Mouse (Mus musculus) CH12F3 (cell line): ENCODE measurements around the gene Cltrn.

Experiments used
- in situ Hi-C: fragments of 300-500 bp; cut with MboI; formaldehyde crosslinking; loops from 2 replicates; pipeline ENCODE4 v1.14.3; 2020; ENCODE audit warnings: low sequenced_read_pairs

The Cltrn gene

GRCm38 (mm10) chrX:164135304-164135818, 46.7 kb downstream of the Cltrn start:
- in situ Hi-C loops = no loop called here

- in situ Hi-C loops = no loop called here
Measured at GRCm38 (mm10) chrX:164139032-164139431, 50.4 kb downstream of the Cltrn start, which contains the start of gene Ace2. Ace2 (plus strand) TSS chrX:164139332.

GRCm38 (mm10) chrX:164145463-164146250, 57.0 kb downstream of the Cltrn start:
- in situ Hi-C loops = no loop called here

- in situ Hi-C loops = no loop called here
Measured at GRCm38 (mm10) chrX:164152703-164153102, 64.1 kb downstream of the Cltrn start.

GRCm38 (mm10) chrX:164153606-164154005, 65.0 kb downstream of the Cltrn start:
- in situ Hi-C loops = no loop called here

GRCm38 (mm10) chrX:164154594-164154993, 66.0 kb downstream of the Cltrn start:
- in situ Hi-C loops = no loop called here

GRCm38 (mm10) chrX:164164681-164165080, 76.1 kb downstream of the Cltrn start:
- in situ Hi-C loops = no loop called here
